Mouse (Mus musculus) lung, postnatal 0 days (tissue): ENCODE measurements around the gene Nmrk2. TPM values are rescaled to one million over a fixed set of nuclear protein-coding genes. Genes with fewer than 3 reads are reported as not detected.
"Not testable (repeated sequence)": the region's sequence is repeated elsewhere in the genome, so short reads cannot be mapped to it uniquely, and the experiment has no call there.

ENCODE experiments used
- ATAC-seq: fragments of 200-750 bp; cut with Nextera tagmentation; 2 replicates; pipeline ENCODE4 v1.8.0; 2017; ENCODE audit warnings: moderate library complexity
- DNase-seq: peaks from one replicate; pipeline ENCODE4 v3.0.0-alpha.2; 2016; ENCODE audit warnings: low spot score
- H3K27ac ChIP-seq: fragments of 300-500 bp; sonication (generic); 2 replicates; pipeline ENCODE4 v1.5.1; 2014; ENCODE audit warnings: antibody characterized with exemption, mild to moderate bottlenecking, low read length, mixed read lengths
- H3K27me3 ChIP-seq: fragments of 300-500 bp; sonication (generic); replicated peaks from 2 replicates; pipeline ENCODE4 v1.6.1; 2014; ENCODE audit warnings: low read length, mixed read lengths; ENCODE audit not compliant: insufficient read depth
- H3K36me3 ChIP-seq: fragments of 300-500 bp; sonication (generic); 2 replicates; pipeline ENCODE4 v1.6.1; 2014; ENCODE audit warnings: low read length, mixed read lengths; ENCODE audit not compliant: insufficient read depth
- H3K4me1 ChIP-seq: fragments of 300-500 bp; sonication (generic); 2 replicates; pipeline ENCODE4 v1.6.1; 2014; ENCODE audit warnings: antibody characterized with exemption, low read depth, low read length, mixed read lengths; ENCODE audit not compliant: insufficient read depth
- H3K4me2 ChIP-seq: fragments of 300-500 bp; sonication (generic); replicated peaks from 2 replicates; pipeline ENCODE4 v1.6.1; 2014; ENCODE audit warnings: low read depth, mild to moderate bottlenecking, low read length, moderate library complexity, mixed read lengths
- H3K4me3 ChIP-seq: fragments of 300-500 bp; sonication (generic); 2 replicates; pipeline ENCODE4 v1.5.1; 2014; ENCODE audit warnings: low read depth, low read length
- H3K9ac ChIP-seq: fragments of 300-500 bp; sonication (generic); replicated peaks from 2 replicates; pipeline ENCODE4 v1.6.1; 2014; ENCODE audit warnings: low read depth, mild to moderate bottlenecking
- H3K9me3 ChIP-seq: fragments of 300-500 bp; sonication (generic); 2 replicates; pipeline ENCODE4 v1.6.1; 2016; ENCODE audit warnings: low read length, mixed read lengths
- CTCF ChIP-seq: IDR thresholded peaks from 2 replicates; pipeline ENCODE4 v1.5.1; 2016; ENCODE audit warnings: antibody characterized with exemption, mild to moderate bottlenecking
- EP300 ChIP-seq: IDR thresholded peaks from 2 replicates; pipeline ENCODE4 v1.6.1; 2016; ENCODE audit warnings: antibody characterized with exemption, mild to moderate bottlenecking, control low read depth
- WGBS: fragments of 180-500 bp; shearing (Covaris S2); extraction: QIAGEN DNeasy Blood & Tissue Kit; methylation state at CpG from one replicate; pipeline ENCODE4 v1.1.7; 2014; 5-methylcytosine and 5-hydroxymethylcytosine counted together
- polyA plus RNA-seq: library from polyadenylated mRNA; unstranded; fragments of >200 nt; fragmentation: Nextera tagmentation; extraction: Ambion mirVana; gene quantifications from 2 replicates; pipeline ENCODE4 v1.2.1, GENCODE M21; 2015

The Nmrk2 gene
- polyA plus RNA-seq, 1 experiment from 2014 or later: 0.92 TPM

DNA sequence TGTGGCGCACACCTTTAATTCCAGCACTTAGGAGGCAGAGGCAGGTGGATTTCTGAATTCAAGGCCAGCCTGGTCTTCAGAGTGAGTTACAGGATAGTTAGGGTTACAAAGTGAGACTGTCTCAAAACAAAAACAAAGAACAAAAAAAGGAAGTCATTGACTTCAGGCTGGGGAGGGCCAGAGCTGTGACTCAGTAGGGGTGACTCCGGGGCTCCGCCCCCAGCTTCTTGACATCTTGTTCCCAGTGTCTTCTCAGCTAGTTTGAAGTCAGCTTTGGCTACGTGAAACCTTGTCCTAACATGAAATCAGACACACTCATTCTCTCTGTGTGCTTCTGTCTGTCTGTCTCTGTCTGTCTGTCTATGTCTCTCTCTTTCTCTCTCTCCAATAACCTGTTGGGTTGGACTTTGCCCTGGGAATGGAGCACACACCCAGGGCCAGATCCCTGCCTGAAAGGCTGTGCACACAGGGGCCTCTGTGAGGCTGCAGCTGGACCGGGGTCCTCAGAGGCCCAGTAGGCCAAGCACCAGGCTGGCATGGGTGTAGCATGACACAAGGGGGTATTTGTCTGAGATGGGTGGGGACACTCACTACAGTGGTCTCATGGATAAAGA is 19.7 kb upstream of the Nmrk2 start:
- no peaks in the 10 kb centered on the region for H3K36me3 ChIP-seq
- WGBS: 87% methylated on average over 5 of the region's 5 CpGs
- DNase-seq (no peak), ATAC-seq (no peak)
- H3K9ac ChIP-seq: no peak overlapping the region
- H3K27ac ChIP-seq: no peak overlapping the region
- no peak overlapping the region for H3K4me2 ChIP-seq
- no peaks in the 10 kb centered on the region for H3K27me3 ChIP-seq
- no peaks in the 10 kb centered on the region for H3K4me1 ChIP-seq
- no peaks in the 10 kb centered on the region for H3K9me3 ChIP-seq
- TF ChIP-seq EP300 (no peak), CTCF (no peak)
- no peak overlapping the region for H3K4me3 ChIP-seq

DNA sequence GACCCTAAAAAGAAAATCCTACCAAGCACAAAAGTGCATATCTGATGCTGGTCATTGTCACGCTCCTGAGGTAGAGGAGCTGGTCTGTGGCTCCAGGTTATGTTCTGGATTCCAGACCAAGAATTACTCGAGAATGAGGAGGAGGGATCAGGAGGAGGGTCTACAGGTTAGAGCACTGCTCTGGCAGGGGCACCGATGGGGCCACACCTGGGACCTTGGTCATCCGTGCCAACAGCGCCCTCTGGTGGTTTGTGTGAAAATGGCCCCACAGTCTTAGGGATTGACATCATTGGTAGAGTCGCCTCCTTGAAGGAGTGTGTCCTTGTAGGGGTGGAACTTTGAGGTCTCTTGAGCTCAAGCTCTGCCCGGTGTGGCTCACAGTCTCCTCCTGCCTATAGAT is 16.1 kb upstream of the Nmrk2 start:
- 25% methylated on average over 7 of the region's 7 CpGs for WGBS
- no peaks in the 10 kb centered on the region for H3K36me3 ChIP-seq
- H3K4me2 ChIP-seq: no peak overlapping the region
- TF ChIP-seq CTCF (peak; percentile 88), EP300 (no peak)
- no peaks in the 10 kb centered on the region for H3K27me3 ChIP-seq
- DNase-seq (peak; percentile 63), ATAC-seq (peak; percentile 79)
- no peaks in the 10 kb centered on the region for H3K9me3 ChIP-seq
- no peak overlapping the region for H3K9ac ChIP-seq
- H3K27ac ChIP-seq: no peak overlapping the region
- H3K4me3 ChIP-seq: no peak overlapping the region
- no peaks in the 10 kb centered on the region for H3K4me1 ChIP-seq

DNA sequence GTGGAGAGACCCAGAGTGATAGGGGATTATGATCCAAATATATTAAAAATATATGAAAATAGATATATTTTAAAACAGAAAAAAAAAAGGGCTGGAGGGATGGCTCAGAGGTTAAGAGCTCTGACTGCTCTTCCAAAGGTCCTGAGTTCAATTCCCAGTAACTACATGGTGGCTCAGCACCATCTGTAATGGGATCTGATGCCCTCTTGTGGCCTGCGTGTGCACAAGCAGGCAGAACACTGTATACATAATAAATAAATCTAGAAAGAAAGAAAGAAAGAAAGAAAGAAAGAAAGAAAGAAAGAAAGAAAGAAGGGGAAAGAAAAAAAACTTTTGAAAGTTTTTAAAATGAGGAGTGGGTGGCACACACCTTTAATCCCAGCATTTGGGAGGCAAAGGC is 15.4 kb upstream of the Nmrk2 start:
- WGBS: 3% methylated on average over 1 of the region's 1 CpGs
- DNase-seq: peak; percentile 23

DNA sequence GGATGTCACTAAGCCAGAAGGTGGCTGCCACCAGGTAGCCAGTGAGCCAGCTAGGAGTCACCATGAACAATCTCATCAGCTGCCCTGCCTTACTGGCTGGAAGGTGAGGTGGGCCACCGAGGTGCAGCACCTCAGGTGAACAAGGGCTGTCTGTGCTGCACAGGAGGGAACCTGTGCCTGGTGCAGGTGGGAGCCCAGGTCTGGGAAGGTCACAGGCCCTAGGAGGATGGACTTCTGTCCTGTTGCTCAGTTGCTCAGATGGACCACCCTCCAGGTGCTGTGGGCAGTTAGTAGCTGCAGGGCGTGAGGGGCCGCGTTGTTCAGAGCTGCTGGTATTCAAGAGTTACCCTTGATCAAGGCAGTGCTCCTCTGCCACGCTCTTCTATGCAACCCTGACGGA is 15.0 kb upstream of the Nmrk2 start:
- Histone ChIP-seq H3K9ac (no peak overlapping the region), H3K9me3 (no peaks in the 10 kb centered on the region), H3K27me3 (no peaks in the 10 kb centered on the region), H3K4me1 (no peaks in the 10 kb centered on the region), H3K27ac (no peak overlapping the region), H3K4me2 (no peak overlapping the region), H3K4me3 (no peak overlapping the region), H3K36me3 (no peaks in the 10 kb centered on the region)
- TF ChIP-seq EP300 (no peak), CTCF (no peak)
- 80% methylated on average over 6 of the region's 6 CpGs for WGBS
- ATAC-seq: no peak
- DNase-seq: no peak

More for the DNA sequence above, 15.4 kb upstream of the Nmrk2 start:
- TF ChIP-seq CTCF: peak; percentile 71
- not testable (repeated sequence) for H3K4me3 ChIP-seq, H3K4me1 ChIP-seq, H3K27ac ChIP-seq, H3K36me3 ChIP-seq, ATAC-seq, H3K4me2 ChIP-seq, H3K9me3 ChIP-seq, H3K27me3 ChIP-seq, H3K9ac ChIP-seq

DNA sequence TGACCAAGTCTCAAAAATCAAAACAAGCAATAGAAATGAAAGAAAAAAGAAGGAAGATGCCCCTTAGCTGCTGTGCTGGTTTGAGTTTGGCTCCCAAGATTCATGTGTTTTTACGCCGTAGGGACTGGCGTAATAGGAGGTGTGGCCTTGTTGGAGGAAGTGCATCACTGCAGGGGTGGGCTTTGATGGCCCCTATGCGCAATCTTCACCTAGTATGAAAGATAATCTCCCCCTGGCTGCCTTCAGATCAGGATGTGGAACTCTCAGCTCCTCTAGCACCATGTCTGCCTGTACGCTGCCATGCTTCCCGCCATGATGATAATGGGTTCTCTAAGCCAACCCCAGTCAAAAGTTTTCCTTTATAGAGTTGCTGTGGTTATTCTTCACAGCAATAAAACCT is 14.4 kb upstream of the Nmrk2 start:
- no peak overlapping the region for H3K27ac ChIP-seq
- TF ChIP-seq EP300: no peak
- TF ChIP-seq CTCF: no peak
- H3K36me3 ChIP-seq: no peaks in the 10 kb centered on the region
- ATAC-seq: no peak
- WGBS: 81% methylated on average over 6 of the region's 6 CpGs
- H3K27me3 ChIP-seq: no peaks in the 10 kb centered on the region
- no peaks in the 10 kb centered on the region for H3K4me1 ChIP-seq
- no peaks in the 10 kb centered on the region for H3K9me3 ChIP-seq
- no peak overlapping the region for H3K9ac ChIP-seq
- DNase-seq: no peak
- H3K4me3 ChIP-seq: no peak overlapping the region
- no peak overlapping the region for H3K4me2 ChIP-seq

DNA sequence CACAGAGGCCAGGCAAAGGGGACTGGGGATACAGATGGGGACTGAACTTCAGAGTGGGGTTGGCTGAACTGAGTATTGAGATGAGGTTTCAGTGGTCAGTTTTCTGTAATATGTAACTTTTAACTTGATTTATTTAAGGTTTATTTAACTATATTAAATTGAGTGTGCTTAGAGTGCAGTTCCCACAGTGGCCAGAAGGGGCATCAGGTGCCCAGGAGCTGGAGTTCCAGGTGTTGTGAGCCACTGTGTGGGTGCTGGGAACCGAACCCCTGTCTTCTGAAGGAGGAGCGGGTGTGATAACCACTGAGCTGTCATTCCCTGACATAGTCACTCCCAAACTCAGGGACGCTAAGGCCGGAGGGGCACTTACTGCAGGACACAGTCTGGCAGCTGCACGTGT is 8.3 kb upstream of the Nmrk2 start:
- no peaks in the 10 kb centered on the region for H3K36me3 ChIP-seq
- WGBS: 93% methylated on average over 5 of the region's 5 CpGs
- no peak overlapping the region for H3K4me2 ChIP-seq
- no peaks in the 10 kb centered on the region for H3K9me3 ChIP-seq
- no peak for DNase-seq
- no peak overlapping the region for H3K4me3 ChIP-seq
- no peak overlapping the region for H3K9ac ChIP-seq
- no peaks in the 10 kb centered on the region for H3K4me1 ChIP-seq
- H3K27me3 ChIP-seq: no peaks in the 10 kb centered on the region
- TF ChIP-seq CTCF (peak; percentile 29), EP300 (no peak)
- ATAC-seq: no peak
- H3K27ac ChIP-seq: no peak overlapping the region

DNA sequence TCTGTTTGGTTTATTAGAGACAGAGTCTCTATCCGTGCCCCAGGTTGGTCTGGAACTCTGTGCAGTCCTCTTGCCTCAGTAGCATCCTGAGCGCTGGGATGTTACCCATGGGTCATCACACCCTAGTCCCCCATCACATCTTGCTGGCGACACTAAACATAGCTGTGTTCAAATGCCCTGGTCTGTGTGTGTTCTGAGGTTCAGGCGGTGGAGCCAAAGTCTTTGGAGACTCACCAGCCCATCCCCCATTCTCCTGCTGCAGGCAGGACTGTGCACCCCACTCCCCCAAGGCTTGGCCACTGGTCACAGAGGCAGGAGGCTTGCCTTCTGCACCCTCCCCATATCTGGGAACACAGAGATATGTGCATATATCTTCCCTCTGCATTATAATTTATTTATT is 2.3 kb upstream of the Nmrk2 start:
- DNase-seq (no peak), ATAC-seq (no peak)
- H3K27ac ChIP-seq: no peak overlapping the region
- no peaks in the 10 kb centered on the region for H3K27me3 ChIP-seq
- no peak overlapping the region for H3K9ac ChIP-seq
- no peak for TF ChIP-seq CTCF
- no peak for TF ChIP-seq EP300
- H3K36me3 ChIP-seq: no peaks in the 10 kb centered on the region
- WGBS: 65% methylated on average over 4 of the region's 4 CpGs
- H3K9me3 ChIP-seq: no peaks in the 10 kb centered on the region
- no peaks in the 10 kb centered on the region for H3K4me1 ChIP-seq
- no peak overlapping the region for H3K4me3 ChIP-seq
- H3K4me2 ChIP-seq: no peak overlapping the region
